In genomic region chr9:69398453-69398850, GRCm38 (mm10) we compare ENCODE assay signal across 8 mouse cellular contexts. TPM values are rescaled to one million over a fixed set of nuclear protein-coding genes. Genes with fewer than 3 reads are reported as not detected.
DNase-seq lines count a peak whose midpoint lies in the region; ATAC-seq and TF ChIP-seq lines count a peak whose summit lies in the region.

No protein-coding gene starts in this region.

- peak overlapping the region; percentile 94 for H3K27ac ChIP-seq in heart, adult 2 months
- peak overlapping the region; percentile 93; the same call in 1 of the 2 replicates for H3K27ac ChIP-seq in forebrain, embryonic 13.5 days
- H3K27ac ChIP-seq in liver, embryonic 15.5 days (replicated peaks): peak overlapping the region; percentile 80

- intact Hi-C loops in heart, adult 2 months (cut with DNase I): no loop called here
- intact Hi-C loops in heart, postnatal 36 days (cut with DNase I): no loop called here

- peak overlapping the region; percentile 87 for H3K4me2 ChIP-seq in forebrain, embryonic 13.5 days
- H3K4me2 ChIP-seq in liver, embryonic 15.5 days: peak overlapping the region; percentile 86

- H3K79me2 ChIP-seq in heart, adult 2 months (replicated peaks; ENCODE audit: control insufficient read depth, insufficient read depth, low read length): no peaks in the 10 kb centered on the region

- ATAC-seq in CD4-positive, CD25-positive, alpha-beta regulatory T cell, adult 4 months: peak; percentile 45
- ATAC-seq in forebrain, embryonic 13.5 days: no peak
- ATAC-seq in liver, embryonic 15.5 days (ENCODE audit: insufficient read depth): peak; percentile 15; the same call in 1 of the 2 replicates

- 15% methylated on average over 10 of the region's 10 CpGs for WGBS in heart, adult 2 months
- 18% methylated on average over 10 of the region's 10 CpGs for WGBS in forebrain, embryonic 13.5 days
- 5% methylated on average over 10 of the region's 10 CpGs for WGBS in liver, embryonic 15.5 days (ENCODE audit: insufficient replicate concordance)

- no peak for TF ChIP-seq POLR2A in heart, adult 2 months (IDR thresholded peaks at IDR 0.05; ENCODE audit: insufficient read depth, low read depth, low read length)

- no peak for TF ChIP-seq EP300 in heart, adult 2 months (IDR thresholded peaks at IDR 0.05; ENCODE audit: insufficient read depth, low read depth, low read length)

- no peak for DNase-seq in heart, adult 2 months
- DNase-seq in heart, postnatal 36 days: no peak
- no peak for DNase-seq in adrenal gland, postnatal 10 days
- no peak for DNase-seq in cerebellum, adult 18-20 months
- DNase-seq in cerebellum, postnatal 25 days: no peak

- H3K4me1 ChIP-seq in heart, adult 2 months (ENCODE audit: control insufficient read depth, insufficient read depth, low read length): no peaks in the 10 kb centered on the region; the same call in 1 of the 2 replicates
- peaks cover 9% of the 10 kb centered on the region for H3K4me1 ChIP-seq in forebrain, embryonic 13.5 days
- peaks cover 17% of the 10 kb centered on the region for H3K4me1 ChIP-seq in liver, embryonic 15.5 days (replicated peaks)

- no peaks in the 10 kb centered on the region for H3K9me3 ChIP-seq in forebrain, embryonic 13.5 days (replicated peaks)
- H3K9me3 ChIP-seq in liver, embryonic 15.5 days (replicated peaks): no peaks in the 10 kb centered on the region

- peak overlapping the region; percentile 78 for H3K4me3 ChIP-seq in heart, adult 2 months
- H3K4me3 ChIP-seq in forebrain, embryonic 13.5 days: peak overlapping the region; percentile 75
- peak overlapping the region; percentile 80 for H3K4me3 ChIP-seq in liver, embryonic 15.5 days (replicated peaks)

- H3K36me3 ChIP-seq in heart, adult 2 months (ENCODE audit: control insufficient read depth, insufficient read depth, low read length): no peaks in the 10 kb centered on the region
- no peaks in the 10 kb centered on the region for H3K36me3 ChIP-seq in forebrain, embryonic 13.5 days (ENCODE audit: poor library complexity, severe bottlenecking)
- H3K36me3 ChIP-seq in liver, embryonic 15.5 days (replicated peaks): no peaks in the 10 kb centered on the region

- H3K27me3 ChIP-seq in heart, adult 2 months (ENCODE audit: control insufficient read depth, insufficient read depth, low read length): no peaks in the 10 kb centered on the region
- no peaks in the 10 kb centered on the region for H3K27me3 ChIP-seq in forebrain, embryonic 13.5 days
- no peaks in the 10 kb centered on the region for H3K27me3 ChIP-seq in liver, embryonic 15.5 days

- H3K9ac ChIP-seq in heart, adult 2 months (ENCODE audit: low read depth, low read length): peak overlapping the region; percentile 94
- H3K9ac ChIP-seq in forebrain, embryonic 13.5 days: peak overlapping the region; percentile 89
- H3K9ac ChIP-seq in liver, embryonic 15.5 days: peak overlapping the region; percentile 84

- TF ChIP-seq CTCF in heart, adult 2 months (IDR thresholded peaks at IDR 0.05): no peak

RNA-seq across cellular contexts. Expression of gene Ice2, which starts 0.7 kb away (rescaled TPM):
- total RNA-seq in heart, adult 2 months (2021): 1 to 10 TPM; 4.9 to 9.1 TPM
- polyA plus RNA-seq in heart, adult 2 months (2012; rRNA removed): 1.9 and 3.9 TPM in 2 replicates
- 1 to 10 TPM; 5.9 to 6.5 TPM for total RNA-seq in heart, postnatal 36 days (2021)
- 10 to 100 TPM; 24.5 to 31.2 TPM for polyA plus RNA-seq in CD4-positive, CD25-positive, alpha-beta regulatory T cell, adult 4 months (2017; shearing (Covaris generic))
- polyA plus RNA-seq in forebrain, embryonic 13.5 days (2015; fragmentation: Nextera tagmentation; extraction: Ambion mirVana): 14.9 and 16.4 TPM in 2 replicates
- 5.7 and 6.6 TPM in 2 replicates for polyA plus RNA-seq in liver, embryonic 15.5 days (2015; fragmentation: Nextera tagmentation; extraction: Ambion mirVana)
- total RNA-seq in adrenal gland, postnatal 10 days (2021): 10 to 100 TPM; 13.2 to 18.0 TPM

RNA-seq across cellular contexts. Expression of gene Anxa2, which starts 55.0 kb away (rescaled TPM):
- total RNA-seq in heart, adult 2 months (2021): 10 to 100 TPM; 59.7 to 72.5 TPM
- polyA plus RNA-seq in heart, adult 2 months (2012; rRNA removed): 97.4 and 123 TPM in 2 replicates
- 10 to 100 TPM; 74.2 to 98.2 TPM for total RNA-seq in heart, postnatal 36 days (2021)
- 100 to 1,000 TPM in 1 of 2 experiments, 10 to 100 TPM in 1; 95.7 to 127 TPM for polyA plus RNA-seq in CD4-positive, CD25-positive, alpha-beta regulatory T cell, adult 4 months (2017; shearing (Covaris generic))
- polyA plus RNA-seq in forebrain, embryonic 13.5 days (2015; fragmentation: Nextera tagmentation; extraction: Ambion mirVana): 79.2 and 80.1 TPM in 2 replicates
- polyA plus RNA-seq in liver, embryonic 15.5 days (2015; fragmentation: Nextera tagmentation; extraction: Ambion mirVana): 143 and 178 TPM in 2 replicates
- total RNA-seq in adrenal gland, postnatal 10 days (2021): 100 to 1,000 TPM; 333 to 340 TPM
